Mouse (Mus musculus) adrenal gland, adult 8-10 months (tissue): ENCODE data around the gene Alcam. TPM values are rescaled to one million over a fixed set of nuclear protein-coding genes. Genes with fewer than 3 reads are reported as not detected.
A peak's percentile ranks its signal among the peaks of the same experiment; 100 is the strongest.

Source experiments
- DNase-seq: peaks from one replicate; pipeline ENCODE4 v3.0.0; 2022
- total RNA-seq, 4 experiments: library from RNA; stranded (reverse); gene quantifications; 2 replicates each; pipeline ENCODE4 v1.2.4; 2022

Gene Alcam
- total RNA-seq, 4 experiments from 2014 or later: 50.5 to 84.0 (median 58.9) TPM

- DNase-seq: no peak
Observed at GRCm38 (mm10) chr16:52363944-52364511, 89.8 kb downstream of the Alcam start.

- DNase-seq: no peak
Observed at GRCm38 (mm10) chr16:52343467-52344033, 110.3 kb downstream of the Alcam start.

GRCm38 (mm10) chr16:52342694-52343466 lies 111.0 kb downstream of the Alcam start:
- DNase-seq: no peak

- no peak for DNase-seq
Observed at GRCm38 (mm10) chr16:52334084-52334483, 119.8 kb downstream of the Alcam start.

- no peak for DNase-seq
Observed at GRCm38 (mm10) chr16:52333631-52334030, 120.2 kb downstream of the Alcam start.

- no peak for DNase-seq
Observed at GRCm38 (mm10) chr16:52331341-52331830, 122.5 kb downstream of the Alcam start.

- DNase-seq: no peak
Observed at GRCm38 (mm10) chr16:52329420-52329819, 124.5 kb downstream of the Alcam start.

- DNase-seq: no peak
Observed at GRCm38 (mm10) chr16:52319229-52319628, 134.6 kb downstream of the Alcam start.

GRCm38 (mm10) chr16:52311073-52311472 lies 142.8 kb downstream of the Alcam start:
- peak; percentile 10 for DNase-seq

GRCm38 (mm10) chr16:52307016-52307415 lies 146.9 kb downstream of the Alcam start:
- no peak for DNase-seq

- DNase-seq: no peak
Observed at GRCm38 (mm10) chr16:52303532-52303902, 150.4 kb downstream of the Alcam start.

- no peak for DNase-seq
Observed at GRCm38 (mm10) chr16:52302790-52303531, 150.9 kb downstream of the Alcam start.

GRCm38 (mm10) chr16:52301730-52302129 lies 152.1 kb downstream of the Alcam start:
- no peak for DNase-seq

GRCm38 (mm10) chr16:52296376-52296775 lies 157.5 kb downstream of the Alcam start:
- DNase-seq: no peak

- no peak for DNase-seq
Observed at GRCm38 (mm10) chr16:52295535-52295934, 158.3 kb downstream of the Alcam start.

- DNase-seq: no peak
Observed at GRCm38 (mm10) chr16:52292440-52293048, 161.3 kb downstream of the Alcam start.

- DNase-seq: no peak
Observed at GRCm38 (mm10) chr16:52280186-52280585, 173.7 kb downstream of the Alcam start.

GRCm38 (mm10) chr16:52265066-52265465 lies 188.8 kb downstream of the Alcam start:
- DNase-seq: no peak

GRCm38 (mm10) chr16:52263751-52264150 lies 190.1 kb downstream of the Alcam start:
- DNase-seq: no peak

- no peak for DNase-seq
Observed at GRCm38 (mm10) chr16:52262582-52262981, 191.3 kb downstream of the Alcam start.

GRCm38 (mm10) chr16:52261755-52262154 lies 192.1 kb downstream of the Alcam start:
- no peak for DNase-seq

- no peak for DNase-seq
Observed at GRCm38 (mm10) chr16:52250935-52251334, 202.9 kb downstream of the Alcam start.

GRCm38 (mm10) chr16:52250196-52250595 lies 203.7 kb downstream of the Alcam start:
- no peak for DNase-seq
